Mouse (Mus musculus) MEL (cell line): ENCODE data around the gene Fcnb.

Experiments
- CTCF ChIP-seq, 3 experiments: IDR thresholded peaks in 2 of 3; conservative IDR thresholded peaks in 1 of 3; 2 replicates each; pipeline ENCODE4 v1.5.1; 2011 to 2012; ENCODE audit warnings: low read length in 3 of 3, low read depth in 2 of 3, mild to moderate bottlenecking in 2 of 3, improper control_type of control experiment in 1 of 3, inconsistent platforms in 1 of 3, mixed read lengths in 1 of 3, moderate library complexity in 1 of 3; ENCODE audit not compliant: control insufficient read depth in 1 of 3, insufficient read depth in 1 of 3, poor library complexity in 1 of 3, severe bottlenecking in 1 of 3
- EP300 ChIP-seq, 2 experiments: IDR thresholded peaks; 2 replicates each; pipeline ENCODE4 v1.6.1; 2011; ENCODE audit warnings: improper control_type of control experiment in 2 of 2, low read length in 2 of 2, low read depth in 1 of 2, mild to moderate bottlenecking in 1 of 2
- MXI1 ChIP-seq: IDR thresholded peaks from 2 replicates; pipeline ENCODE4 v1.6.1; 2011; ENCODE audit warnings: mild to moderate bottlenecking, low read depth, low read length, improper control_type of control experiment
- MYB ChIP-seq: IDR thresholded peaks from 2 replicates; pipeline ENCODE4 v1.6.1; 2011; ENCODE audit warnings: mild to moderate bottlenecking, low read depth, low read length, improper control_type of control experiment
- TAL1 ChIP-seq: IDR thresholded peaks from 2 replicates; pipeline ENCODE4 v1.6.1; 2012; ENCODE audit warnings: mild to moderate bottlenecking, inconsistent platforms, low read length, moderate library complexity, mixed read lengths
- ZC3H11A ChIP-seq: IDR thresholded peaks from 2 replicates; pipeline ENCODE4 v1.6.1; 2012; ENCODE audit warnings: low read depth, mild to moderate bottlenecking, inconsistent platforms, low read length, improper control_type of control experiment
- ZMIZ1 ChIP-seq: IDR thresholded peaks from 2 replicates; pipeline ENCODE4 v1.6.1; 2012; ENCODE audit warnings: low read depth, mild to moderate bottlenecking, inconsistent platforms, low read length, improper control_type of control experiment, moderate library complexity

DNA sequence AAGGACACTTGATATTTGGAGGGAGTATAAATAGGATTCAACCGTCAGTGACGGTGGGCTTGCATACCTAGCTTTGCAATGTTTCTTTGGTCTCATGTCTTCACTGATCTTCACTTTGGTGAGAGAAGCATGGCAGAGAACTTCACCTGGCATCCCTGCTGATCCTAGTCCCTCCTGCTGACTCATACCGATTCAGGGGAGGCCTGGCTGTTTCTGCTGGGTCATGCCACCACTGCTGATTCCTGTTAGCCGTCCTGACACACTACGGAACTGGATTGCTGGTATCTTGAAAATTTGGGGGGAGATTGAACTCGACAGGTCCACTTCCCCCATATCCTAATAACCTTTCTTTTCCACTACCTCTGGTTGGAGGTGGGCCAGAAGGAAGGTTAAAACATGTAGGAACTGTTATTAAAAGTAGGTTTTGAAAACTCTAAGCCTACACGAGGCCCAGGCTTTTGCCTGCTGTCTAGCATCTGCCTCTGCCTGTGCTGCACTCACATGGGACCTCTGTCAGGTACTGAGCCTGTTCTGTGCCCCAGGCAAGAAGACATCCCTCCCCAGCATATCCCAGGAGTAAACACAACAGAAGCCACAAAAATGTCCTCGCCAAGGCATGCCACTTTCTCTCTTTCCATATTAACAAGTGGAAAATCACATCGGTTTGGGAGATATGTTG is 39.6 kb downstream of the Fcnb start:
- TF ChIP-seq MXI1 (no peak), CTCF (IDR thresholded peaks at IDR 0.05 in 2 of 3, conservative IDR thresholded peaks at IDR 0.05 in 1 of 3; ENCODE audit: control insufficient read depth in 1 of 3, insufficient read depth in 1 of 3, low read depth in 2 of 3, low read length in 3 of 3, poor library complexity in 1 of 3, severe bottlenecking in 1 of 3) (no peak), ZC3H11A (no peak), TAL1 (no peak), EP300 (IDR thresholded peaks at IDR 0.05; ENCODE audit: low read depth in 1 of 2, low read length in 2 of 2) (no peak), ZMIZ1 (no peak), MYB (no peak)
